Comparison of ENCODE assay signal across 8 mouse cellular contexts in genomic region chr10:21378196-21378944, GRCm38 (mm10). TPM values are rescaled to one million over a fixed set of nuclear protein-coding genes. Genes with fewer than 3 reads are reported as not detected.
DNase-seq lines count a peak whose midpoint lies in the region; ATAC-seq and TF ChIP-seq lines count a peak whose summit lies in the region.
"Had no signal": no experiment of that assay in that cellular context is flagged by ENCODE, and none has a peak within 500 bp of the region (broad histone marks: within the 10 kb centered on the region; RNA-seq: fewer than 3 reads in every experiment).

No protein-coding gene starts in this region.

- 70% methylated on average over 9 of the region's 9 CpGs for WGBS in neural tube, embryonic 15.5 days

- H3K4me2 ChIP-seq in neural tube, embryonic 15.5 days = no peak overlapping the region
- H3K4me2 ChIP-seq: heart, embryonic 13.5 days had no signal

- H3K9ac ChIP-seq in neural tube, embryonic 15.5 days (replicated peaks) = no peak overlapping the region
- H3K9ac ChIP-seq: heart, embryonic 13.5 days had no signal

- H3K36me3 ChIP-seq in neural tube, embryonic 15.5 days = no peaks in the 10 kb centered on the region
- H3K36me3 ChIP-seq: heart, embryonic 13.5 days had no signal

- H3K9me3 ChIP-seq in neural tube, embryonic 15.5 days (replicated peaks) = no peaks in the 10 kb centered on the region
- H3K9me3 ChIP-seq: heart, embryonic 13.5 days had no signal

- no peak overlapping the region for H3K27ac ChIP-seq in left cerebral cortex, adult 2 months
- no peak overlapping the region for H3K27ac ChIP-seq in neural tube, embryonic 15.5 days (replicated peaks)
- H3K27ac ChIP-seq: heart, embryonic 13.5 days had no signal

- no peak for DNase-seq in left cerebral cortex, adult 2 months (ENCODE audit: extremely low spot score in 1 of 2, low spot score in 2 of 2)
- no peak for DNase-seq in left cerebral cortex, postnatal 10 days (ENCODE audit: extremely low spot score in 1 of 2, low spot score in 2 of 2)
- peak; percentile 6 for DNase-seq in T-cell, adult 2 months (ENCODE audit: low spot score)
- DNase-seq in induced T-regulatory cell, adult 2 months (ENCODE audit: low read depth) = peak; percentile 66
- no peak for DNase-seq in right cerebral cortex, postnatal 4 days

- peak; percentile 31 for ATAC-seq in megakaryocyte, adult 5-6 weeks (ENCODE audit: poor library complexity, severe bottlenecking)
- no peak for ATAC-seq in neural tube, embryonic 15.5 days (ENCODE audit: low FRiP score)

- H3K4me1 ChIP-seq in neural tube, embryonic 15.5 days = no peaks in the 10 kb centered on the region
- H3K4me1 ChIP-seq: heart, embryonic 13.5 days had no signal

- intact Hi-C loops in left cerebral cortex, adult 2 months (cut with DNase I) = no loop called here
- intact Hi-C loops in left cerebral cortex, postnatal 10 days (cut with DNase I) = no loop called here

- peak; percentile 59 for TF ChIP-seq CTCF in left cerebral cortex, adult 2 months (IDR thresholded peaks at IDR 0.05)

- H3K4me3 ChIP-seq in left cerebral cortex, adult 2 months = no peak overlapping the region
- no peak overlapping the region for H3K4me3 ChIP-seq in neural tube, embryonic 15.5 days (replicated peaks)
- H3K4me3 ChIP-seq: heart, embryonic 13.5 days had no signal

- no peaks in the 10 kb centered on the region for H3K27me3 ChIP-seq in neural tube, embryonic 15.5 days (replicated peaks)

RNA-seq across cellular contexts. Expression of gene Aldh8a1, which starts 1.3 kb away (rescaled TPM):
- total RNA-seq in left cerebral cortex, adult 2 months (2021) = under 1 TPM; 0.14 to 0.40 TPM
- total RNA-seq in left cerebral cortex, postnatal 10 days (2021) = not detected
- total RNA-seq in megakaryocyte, adult 5-6 weeks (2015) = 0.09 TPM in 1 of 2 replicates, not detected in the other
- 0.11 TPM in 1 of 2 replicates, not detected in the other for total RNA-seq in megakaryocyte, adult 5-6 weeks (2017)
- polyA plus RNA-seq in neural tube, embryonic 15.5 days (2015; fragmentation: Nextera tagmentation; extraction: Ambion mirVana) = 0.06 and 0.18 TPM in 2 replicates
- polyA plus RNA-seq: heart, embryonic 13.5 days had no signal

Comparison
In these comparisons a context has a peak if more than half of its experiments do, and no peak if none do; other contexts are left out.
1. DNase-seq: peak in T-cell, adult 2 months (single experiment) and induced T-regulatory cell, adult 2 months (single experiment); none in left cerebral cortex, adult 2 months (0 of 2), left cerebral cortex, postnatal 10 days (0 of 2) and right cerebral cortex, postnatal 4 days (single experiment).